Mouse (Mus musculus) ES-E14 (cell line): ENCODE data around the gene Lrmda. TPM values are rescaled to one million over a fixed set of nuclear protein-coding genes. Genes with fewer than 3 reads are reported as not detected.

ENCODE experiments used
- DNase-seq: peaks from one replicate; pipeline ENCODE4 v3.0.0-alpha.2; 2013; ENCODE audit warnings: low read depth, low spot score
- H3K27ac ChIP-seq: 2 replicates; pipeline ENCODE4 v1.5.1; 2012; ENCODE audit warnings: low read depth, mild to moderate bottlenecking, low read length, moderate library complexity, mixed read lengths; ENCODE audit not compliant: poor library complexity, insufficient read depth, severe bottlenecking
- H3K36me3 ChIP-seq: 2 replicates; pipeline ENCODE4 v1.6.1; 2012; ENCODE audit warnings: mild to moderate bottlenecking, low read length, moderate library complexity, mixed read lengths; ENCODE audit not compliant: control insufficient read depth, poor library complexity, insufficient read depth, severe bottlenecking
- H3K4me1 ChIP-seq, 2 experiments: fragments of 150-350 bp in 1 of 2; sonication (generic) in 1 of 2; 2 replicates each; pipeline ENCODE4 v1.6.1; 2012; ENCODE audit warnings: low read length in 2 of 2, mild to moderate bottlenecking in 1 of 2, mixed read lengths in 1 of 2; ENCODE audit not compliant: control insufficient read depth in 2 of 2, insufficient read depth in 2 of 2, poor library complexity in 1 of 2
- H3K4me3 ChIP-seq, 2 experiments: fragments of 150-350 bp in 1 of 2; sonication (generic) in 1 of 2; 2 replicates each; pipeline ENCODE4 v1.5.1; 2012; ENCODE audit warnings: low read length in 2 of 2, low read depth in 1 of 2, mild to moderate bottlenecking in 1 of 2, mixed read lengths in 1 of 2; ENCODE audit not compliant: insufficient read depth in 1 of 2, poor library complexity in 1 of 2, severe bottlenecking in 1 of 2
- H3K9ac ChIP-seq: 2 replicates; pipeline ENCODE4 v1.6.1; 2012; ENCODE audit warnings: low read depth, mild to moderate bottlenecking, low read length, mixed read lengths; ENCODE audit not compliant: poor library complexity, insufficient read depth, severe bottlenecking
- H3K9me3 ChIP-seq: fragments of 150-350 bp; sonication (generic); 2 replicates; pipeline ENCODE4 v1.6.1; 2012; ENCODE audit warnings: low read depth, mild to moderate bottlenecking, low read length; ENCODE audit not compliant: control insufficient read depth, insufficient read depth
- CHD2 ChIP-seq: IDR thresholded peaks from 2 replicates; pipeline ENCODE4 v1.6.1; 2014; ENCODE audit warnings: mild to moderate bottlenecking, low read depth, low read length, inconsistent platforms
- HCFC1 ChIP-seq: IDR thresholded peaks from 2 replicates; pipeline ENCODE4 v1.6.1; 2012; ENCODE audit warnings: low read length, inconsistent platforms, borderline replicate concordance; ENCODE audit not compliant: insufficient read depth
- MAFK ChIP-seq: IDR thresholded peaks from 2 replicates; pipeline ENCODE4 v1.6.1; 2014; ENCODE audit warnings: mild to moderate bottlenecking, low read depth, low read length, inconsistent platforms; ENCODE audit not compliant: insufficient read depth
- ZC3H11A ChIP-seq: IDR thresholded peaks from 2 replicates; pipeline ENCODE4 v1.6.1; 2012; ENCODE audit warnings: low read depth, mild to moderate bottlenecking, inconsistent platforms, low read length, borderline replicate concordance
- ZNF384 ChIP-seq: IDR thresholded peaks from 2 replicates; pipeline ENCODE4 v1.6.1; 2012; ENCODE audit warnings: low read depth, low read length, inconsistent platforms
- in situ Hi-C, 2 experiments: fragments of 600-800 bp; cut with MboI; formaldehyde crosslinking; loops; one replicate each; pipeline ENCODE4 v1.15.1; 2025; ENCODE audit warnings: low sequenced_read_pairs in 2 of 2, inconsistent platforms in 1 of 2; ENCODE audit not compliant: unreplicated experiment in 2 of 2
- total RNA-seq: library from RNA; depleted of rRNA; stranded (reverse); fragments of 300-350 nt; gene quantifications from 2 replicates; pipeline ENCODE4 v1.2.3, GENCODE M21; 2012

Lrmda gene
- total RNA-seq, 1 experiment: 0.22 TPM

DNA sequence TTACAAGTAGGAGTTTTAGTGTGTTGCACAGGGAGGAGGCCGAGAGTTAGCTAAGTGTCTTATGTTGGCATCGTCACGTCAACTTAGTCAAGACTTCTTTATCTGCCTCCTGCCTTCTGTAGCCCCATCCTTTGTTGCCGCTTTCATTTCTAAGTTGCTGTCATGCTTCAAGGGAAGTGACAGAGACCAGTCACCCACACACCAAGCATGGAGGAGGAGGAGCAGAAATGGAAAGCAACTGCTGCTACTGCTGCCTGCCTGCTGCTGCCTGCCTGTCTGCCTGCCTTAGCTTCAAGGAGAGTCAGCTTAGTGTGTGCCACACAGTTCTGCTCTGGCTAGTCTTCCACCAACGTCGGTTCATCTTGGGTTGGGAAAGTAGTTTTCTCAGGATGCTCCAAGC lies 319.7 kb downstream of the Lrmda start:
- DNase-seq: no peak
- in situ Hi-C loops: no loop called here
- Histone ChIP-seq H3K4me3 (no peak overlapping the region), H3K27ac (no peak overlapping the region), H3K4me1 (no peaks in the 10 kb centered on the region), H3K36me3 (no peaks in the 10 kb centered on the region), H3K9ac (no peak overlapping the region), H3K9me3 (no peaks in the 10 kb centered on the region)
- TF ChIP-seq HCFC1 (no peak), ZNF384 (no peak), MAFK (no peak), CHD2 (no peak), ZC3H11A (no peak)

DNA sequence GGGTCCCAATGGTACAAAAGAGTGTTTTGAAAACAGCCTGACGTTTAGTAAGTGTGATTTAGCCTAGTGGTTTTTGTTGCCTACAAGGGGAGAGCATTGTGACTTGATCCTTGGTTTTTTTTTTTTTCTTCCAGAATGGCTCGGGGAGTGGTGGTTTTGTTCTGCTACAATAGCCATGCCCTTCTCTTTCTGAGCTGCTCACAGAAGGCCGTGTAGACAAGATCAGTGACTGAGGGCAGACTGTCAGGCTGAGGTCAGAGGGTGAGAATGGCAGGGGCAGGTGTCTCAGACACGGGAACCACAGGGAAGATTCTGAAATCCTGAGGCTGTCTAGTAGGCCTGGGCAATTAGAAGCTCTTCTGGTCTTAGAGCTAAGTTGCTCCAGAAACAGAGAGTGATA lies 323.8 kb downstream of the Lrmda start:
- no peak overlapping the region for H3K9ac ChIP-seq
- no peaks in the 10 kb centered on the region for H3K9me3 ChIP-seq
- TF ChIP-seq ZNF384 (0 out of 2 replicates have a peak, but pooled peaks have one; percentile 16), HCFC1 (no peak)
- H3K4me1 ChIP-seq: no peaks in the 10 kb centered on the region
- in situ Hi-C loops: no loop called here
- no peak overlapping the region for H3K4me3 ChIP-seq
- no peaks in the 10 kb centered on the region for H3K36me3 ChIP-seq
- no peak for DNase-seq
- H3K27ac ChIP-seq: no peak overlapping the region

DNA sequence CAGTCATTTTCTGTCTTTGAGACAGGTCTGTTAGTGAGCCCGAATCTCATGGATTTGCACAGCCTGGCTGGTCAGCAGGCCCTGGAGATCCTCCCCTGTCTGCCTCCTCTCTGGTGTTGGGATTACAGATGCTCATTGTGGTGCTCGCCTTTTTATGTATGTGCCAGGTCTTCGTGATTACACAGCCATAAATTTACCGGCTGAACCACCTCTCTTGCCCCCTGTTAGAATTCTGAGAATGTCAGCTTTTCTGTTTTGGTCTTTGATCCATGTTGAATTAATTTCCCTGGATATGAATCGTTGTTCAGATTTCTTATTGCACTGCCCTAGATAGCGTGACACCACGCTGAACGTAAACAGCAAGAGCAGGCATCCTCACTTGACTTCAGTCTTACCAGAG lies 325.7 kb downstream of the Lrmda start:
- no peak for DNase-seq
- Histone ChIP-seq H3K9me3 (no peaks in the 10 kb centered on the region), H3K36me3 (no peaks in the 10 kb centered on the region), H3K27ac (no peak overlapping the region), H3K4me3 (no peak overlapping the region), H3K4me1 (no peaks in the 10 kb centered on the region), H3K9ac (no peak overlapping the region)
- in situ Hi-C loops: no loop called here
- no peak for TF ChIP-seq CHD2
- TF ChIP-seq MAFK: no peak
- no peak for TF ChIP-seq ZC3H11A

DNA sequence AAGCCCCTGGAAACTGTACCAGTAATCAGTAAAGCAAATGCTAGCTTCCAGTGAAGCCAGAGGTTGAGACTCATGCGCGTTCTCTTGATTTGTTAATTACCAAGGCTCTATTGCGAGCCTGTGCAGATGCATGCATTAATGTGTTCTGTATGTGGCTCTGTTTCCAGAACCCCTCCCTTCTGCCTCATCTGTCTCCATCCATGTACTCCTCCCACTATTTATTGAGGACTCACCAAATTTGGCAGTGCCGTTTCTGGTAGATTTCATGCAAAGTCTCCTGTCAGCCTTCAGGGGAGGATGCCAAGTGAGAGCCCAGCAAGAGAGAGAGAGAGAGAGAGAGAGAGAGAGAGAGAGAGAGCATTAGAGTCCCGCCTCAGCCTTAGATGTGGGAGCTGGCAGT lies 334.1 kb downstream of the Lrmda start:
- H3K27ac ChIP-seq: no peak overlapping the region
- H3K9me3 ChIP-seq: no peaks in the 10 kb centered on the region
- in situ Hi-C loops: no loop called here
- H3K9ac ChIP-seq: no peak overlapping the region
- TF ChIP-seq MAFK: no peak
- TF ChIP-seq ZC3H11A: no peak
- no peaks in the 10 kb centered on the region for H3K36me3 ChIP-seq
- no peaks in the 10 kb centered on the region for H3K4me1 ChIP-seq
- no peak for DNase-seq
- H3K4me3 ChIP-seq: no peak overlapping the region

DNA sequence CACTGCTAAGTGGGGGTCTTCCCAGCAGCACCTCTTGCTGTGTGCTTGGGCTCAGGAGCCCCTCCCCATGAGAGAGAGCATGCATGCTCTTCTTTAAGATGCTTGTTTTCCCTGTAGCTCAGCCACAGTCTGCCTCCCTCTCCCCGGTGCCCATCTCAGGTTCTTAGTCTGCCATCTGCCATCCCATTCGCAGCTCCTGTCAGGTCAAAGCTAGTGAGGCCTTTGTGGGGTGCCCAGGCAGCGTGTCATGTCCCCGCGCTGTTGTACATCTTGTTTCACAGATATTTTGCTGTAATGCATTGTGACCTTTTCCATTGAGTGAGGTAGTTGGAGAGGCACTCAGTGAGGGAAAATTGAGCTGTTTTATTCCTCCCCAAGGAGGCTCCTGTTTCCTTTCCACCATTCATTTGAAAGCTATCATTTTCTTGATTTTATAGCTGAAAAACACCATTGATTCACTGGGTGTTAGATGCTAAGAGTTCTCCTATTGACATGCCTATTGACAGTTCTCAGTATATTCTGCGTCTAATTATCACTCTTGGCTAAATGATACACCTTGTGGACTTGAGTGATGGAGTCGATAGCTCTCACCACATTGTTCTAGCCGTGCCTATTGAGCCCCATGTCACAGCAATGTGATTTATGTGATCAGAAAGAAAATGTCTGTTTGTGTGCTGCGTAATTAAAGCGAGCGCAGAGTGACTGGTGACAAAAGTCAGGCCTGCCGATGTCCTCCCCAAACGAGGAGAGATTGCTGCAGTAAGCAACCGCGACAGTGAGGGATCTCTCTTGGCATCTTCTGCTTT lies 335.5 kb downstream of the Lrmda start:
- Histone ChIP-seq H3K4me1 (no peaks in the 10 kb centered on the region), H3K9me3 (no peaks in the 10 kb centered on the region), H3K27ac (no peak overlapping the region), H3K4me3 (no peak overlapping the region), H3K9ac (no peak overlapping the region), H3K36me3 (no peaks in the 10 kb centered on the region)
- TF ChIP-seq MAFK (no peak), HCFC1 (no peak), ZC3H11A (no peak), CHD2 (no peak), ZNF384 (no peak)
- in situ Hi-C loops: no loop called here
- no peak for DNase-seq
